Comparison of ENCODE assay signal across 8 mouse cellular contexts in the genomic region with DNA sequence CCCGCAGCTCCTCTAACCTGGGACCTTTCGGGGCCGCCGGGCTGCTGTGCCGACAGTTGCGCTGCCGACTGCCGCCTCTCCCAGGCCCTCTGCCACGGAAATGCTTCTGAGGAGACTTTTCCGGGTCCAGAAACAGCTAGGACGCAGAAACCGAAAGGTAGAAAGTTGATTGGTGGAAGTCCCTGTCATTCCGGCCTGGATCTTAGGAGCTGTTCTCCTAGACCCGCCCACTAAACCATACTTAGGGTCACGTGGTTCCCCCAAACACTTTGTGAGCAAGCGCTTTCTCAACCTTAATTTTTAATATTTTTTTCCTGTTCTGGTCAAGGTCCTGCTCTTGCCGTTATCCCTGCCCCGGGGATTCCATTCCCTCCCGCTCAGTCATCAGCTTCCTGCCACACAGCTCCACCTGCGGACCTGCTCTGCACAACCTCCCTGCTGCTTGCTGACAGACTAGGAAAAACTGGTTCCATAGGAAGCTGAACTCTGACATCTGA. TPM values are rescaled to one million over a fixed set of nuclear protein-coding genes. Genes with fewer than 3 reads are reported as not detected.
A peak's percentile ranks its signal among the peaks of the same experiment; 100 is the strongest.
DNase-seq lines count a peak whose midpoint lies in the region; ATAC-seq and TF ChIP-seq lines count a peak whose summit lies in the region.
"Not testable (repeated sequence)": the region's sequence is repeated elsewhere in the genome, so short reads cannot be mapped to it uniquely, and the experiment has no call there.

A gene (minus strand): TSS at position 108 of the 497 bp plus-strand sequence.

- H3K27me3 ChIP-seq in hindbrain, embryonic 10.5 days (ENCODE audit: insufficient read depth, poor library complexity, severe bottlenecking); lung, postnatal 0 days (replicated peaks; ENCODE audit: insufficient read depth, low read length): not testable (repeated sequence)

- H3K4me2 ChIP-seq in lung, postnatal 0 days (replicated peaks; ENCODE audit: low read depth, low read length), result peak within 1 kb of the TSS; percentile 45

- H3K9me3 ChIP-seq in hindbrain, embryonic 10.5 days; lung, postnatal 0 days (ENCODE audit: low read length): not testable (repeated sequence)

- peak within 1 kb of the TSS; percentile 82 for H3K9ac ChIP-seq in lung, postnatal 0 days (replicated peaks; ENCODE audit: low read depth)

- peak; percentile 40 for TF ChIP-seq CTCF in lung, postnatal 0 days (IDR thresholded peaks at IDR 0.05)

- ATAC-seq in frontal cortex, adult (ENCODE audit: low TSS enrichment), result peak; percentile 100
- ATAC-seq in lung, postnatal 0 days, result peak; percentile 100

- H3K4me1 ChIP-seq in hindbrain, embryonic 10.5 days (replicated peaks); lung, postnatal 0 days (ENCODE audit: insufficient read depth, low read depth, low read length): not testable (repeated sequence)

- DNase-seq in MN1 (ENCODE audit: low spot score), result peak; percentile 99
- DNase-seq in cerebellum, adult 9-10 months, result peak; percentile 97
- peak; percentile 86 for DNase-seq in hindbrain, embryonic 10.5 days (ENCODE audit: low spot score)
- peak; percentile 97 for DNase-seq in layer of hippocampus, adult 9-11 months
- peak; percentile 97 for DNase-seq in lung, postnatal 0 days (ENCODE audit: low spot score)
- peak; percentile 79 for DNase-seq in ovary, postnatal 14 days (ENCODE audit: low spot score)
- DNase-seq in thymus, postnatal 14 days, result peak; percentile 87

- TF ChIP-seq EP300 in lung, postnatal 0 days (IDR thresholded peaks at IDR 0.05), result 0 out of 2 replicates have a peak, but pooled peaks have one; percentile 21

- H3K36me3 ChIP-seq in hindbrain, embryonic 10.5 days, result 0 out of 2 replicates have a peak, but pooled peaks cover 10% of the 10 kb centered on the region
- H3K36me3 ChIP-seq in lung, postnatal 0 days (ENCODE audit: insufficient read depth, low read length), result not testable (repeated sequence)

- WGBS in hindbrain, embryonic 10.5 days, result under 1% methylated on average over 20 of the region's 20 CpGs
- WGBS in lung, postnatal 0 days, result under 1% methylated on average over 20 of the region's 20 CpGs

- H3K4me3 ChIP-seq in hindbrain, embryonic 10.5 days, result peak within 1 kb of the TSS; percentile 67
- H3K4me3 ChIP-seq in lung, postnatal 0 days (ENCODE audit: low read depth, low read length), result peak within 1 kb of the TSS; percentile 61

- H3K27ac ChIP-seq in hindbrain, embryonic 10.5 days, result peak within 1 kb of the TSS; percentile 88
- peak within 1 kb of the TSS; percentile 77 for H3K27ac ChIP-seq in lung, postnatal 0 days (ENCODE audit: low read length)

RNA-seq across cellular contexts. Expression of the gene that starts here (rescaled TPM):
- 6.1 and 8.3 TPM in 2 replicates for polyA plus RNA-seq in hindbrain, embryonic 10.5 days (2016; fragmentation: Nextera tagmentation; extraction: Ambion mirVana)
- polyA plus RNA-seq in lung, postnatal 0 days (2015; fragmentation: Nextera tagmentation; extraction: Ambion mirVana), result 9.5 and 10.5 TPM in 2 replicates

Comparison
In these comparisons a context has a peak if more than half of its experiments do, and no peak if none do; other contexts are left out.
1. Peak in every context shown above with its lines: DNase-seq, ATAC-seq, H3K4me3 ChIP-seq and H3K27ac ChIP-seq.